Mouse (Mus musculus) urinary bladder, postnatal 14 days (tissue): ENCODE data around the gene Pheta2.
A peak's percentile ranks its signal among the peaks of the same experiment; 100 is the strongest.

Source experiments
- DNase-seq: peaks from one replicate; pipeline ENCODE4 v3.0.0; 2021; ENCODE audit warnings: low spot score

The Pheta2 gene

GRCm38 (mm10) chr15:82338593-82339112 lies at the start of gene Pheta2, which contains the start of the genes Naga and Smdt1:
Gene Pheta2, plus strand, starts transcription at chr15:82338942.
Gene Naga, minus strand, starts transcription at chr15:82338925.
Gene Smdt1, plus strand, starts transcription at chr15:82338959.
- peak; percentile 96 for DNase-seq

GRCm38 (mm10) chr15:82290252-82290651 lies 48.5 kb upstream of the Pheta2 start:
- no peak for DNase-seq

GRCm38 (mm10) chr15:82292851-82293250 lies 45.9 kb upstream of the Pheta2 start:
- DNase-seq = no peak

- DNase-seq = no peak
Observed at GRCm38 (mm10) chr15:82293271-82293711, 45.5 kb upstream of the Pheta2 start.

GRCm38 (mm10) chr15:82294059-82294458 lies 44.7 kb upstream of the Pheta2 start:
- DNase-seq = no peak

GRCm38 (mm10) chr15:82298764-82299561 lies 39.8 kb upstream of the Pheta2 start, which contains the start of gene Wbp2nl:
Gene Wbp2nl, plus strand, starts transcription at chr15:82298954.
- DNase-seq = no peak

- no peak for DNase-seq
Observed at GRCm38 (mm10) chr15:82307107-82307506, 31.6 kb upstream of the Pheta2 start.

GRCm38 (mm10) chr15:82308416-82308815 lies 30.3 kb upstream of the Pheta2 start:
- DNase-seq = no peak

GRCm38 (mm10) chr15:82317839-82318238 lies 20.9 kb upstream of the Pheta2 start:
- no peak for DNase-seq

- DNase-seq = no peak
Observed at GRCm38 (mm10) chr15:82319613-82320012, 19.1 kb upstream of the Pheta2 start.

- DNase-seq = no peak
Observed at GRCm38 (mm10) chr15:82322195-82322594, 16.5 kb upstream of the Pheta2 start.

GRCm38 (mm10) chr15:82325382-82325781 lies 13.4 kb upstream of the Pheta2 start:
- DNase-seq = no peak

GRCm38 (mm10) chr15:82335194-82335593 lies 3.5 kb upstream of the Pheta2 start:
- no peak for DNase-seq

- DNase-seq = no peak
Observed at GRCm38 (mm10) chr15:82336629-82337028, 2.1 kb upstream of the Pheta2 start.

- no peak for DNase-seq
Observed at GRCm38 (mm10) chr15:82337875-82338274, 867 bp upstream of the Pheta2 start.

- DNase-seq = no peak
Observed at GRCm38 (mm10) chr15:82339150-82339549, 408 bp downstream of the Pheta2 start.

- DNase-seq = no peak
Observed at GRCm38 (mm10) chr15:82339634-82340254, 1.0 kb downstream of the Pheta2 start.

- no peak for DNase-seq
Observed at GRCm38 (mm10) chr15:82340414-82341035, 1.8 kb downstream of the Pheta2 start.

- peak; percentile 71 for DNase-seq
Observed at GRCm38 (mm10) chr15:82341036-82341501, 2.3 kb downstream of the Pheta2 start.

GRCm38 (mm10) chr15:82341675-82342542 lies 3.2 kb downstream of the Pheta2 start:
- no peak for DNase-seq

- no peak for DNase-seq
Observed at GRCm38 (mm10) chr15:82342543-82342935, 3.8 kb downstream of the Pheta2 start.
